Mouse (Mus musculus): ENCODE measurements around the gene Gpr176.

- TF ChIP-seq ZNF384 (IDR thresholded peaks at IDR 0.05; ENCODE audit: low read depth, low read length), result no peak
- no peak for TF ChIP-seq CHD2 (IDR thresholded peaks at IDR 0.05; ENCODE audit: low read depth, low read length)
- TF ChIP-seq HCFC1 (IDR thresholded peaks at IDR 0.05; ENCODE audit: borderline replicate concordance, insufficient read depth, low read length), result no peak
Observed at GRCm38 (mm10) chr2:118379756-118380155, 6.5 kb upstream of the Gpr176 start.

Measured in ES-E14 (cell line).